Mouse (Mus musculus): ENCODE results near the gene Sfta2. TPM values are rescaled to one million over a fixed set of nuclear protein-coding genes. Genes with fewer than 3 reads are reported as not detected.
A peak's percentile ranks its signal among the peaks of the same experiment; 100 is the strongest.

The Sfta2 gene
- polyA plus RNA-seq, 1 experiment from 2014 or later = not detected

DNA sequence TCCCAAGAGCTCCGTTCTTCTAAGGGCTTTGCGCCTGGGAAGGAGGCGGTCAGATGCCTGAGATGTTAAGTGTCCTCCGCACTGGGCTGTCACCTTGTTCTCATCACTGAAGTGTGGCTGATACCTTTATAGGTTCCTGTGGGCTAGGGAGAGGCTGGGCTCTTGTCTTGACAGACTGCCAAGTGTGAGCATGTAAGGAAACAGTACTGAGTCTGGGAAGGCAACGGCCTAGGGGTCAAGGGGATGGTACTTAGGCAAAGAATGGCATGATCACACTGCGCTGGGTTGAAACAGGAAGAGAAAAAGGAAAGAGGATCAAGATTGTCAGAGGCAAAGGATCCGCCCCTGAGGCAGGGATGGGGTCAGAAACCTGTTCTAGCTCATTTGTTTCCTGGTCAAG lies 25.2 kb downstream of the Sfta2 start, which contains the start of gene Gm9573:
Gm9573 (minus strand) TSS at position 101 of the 400 bp plus-strand sequence.
- ATAC-seq = no peak
- Histone ChIP-seq H3K9ac (replicated peaks; ENCODE audit: low read depth, low read length) (no peak within 1 kb of the TSS), H3K27me3 (replicated peaks; ENCODE audit: control insufficient read depth, insufficient read depth, low read length) (no peaks in the 10 kb centered on the region), H3K36me3 (ENCODE audit: control insufficient read depth, insufficient read depth) (no peaks in the 10 kb centered on the region), H3K4me3 (replicated peaks; ENCODE audit: low read length) (no peak within 1 kb of the TSS), H3K27ac (ENCODE audit: low read length) (no peak within 1 kb of the TSS), H3K4me2 (ENCODE audit: low read length) (no peak within 1 kb of the TSS), H3K4me1 (replicated peaks; ENCODE audit: control insufficient read depth, insufficient read depth, low read length) (no peaks in the 10 kb centered on the region), H3K9me3 (ENCODE audit: control insufficient read depth, low read length) (no peaks in the 10 kb centered on the region)
- WGBS = 92% methylated on average over 7 of the region's 7 CpGs

DNA sequence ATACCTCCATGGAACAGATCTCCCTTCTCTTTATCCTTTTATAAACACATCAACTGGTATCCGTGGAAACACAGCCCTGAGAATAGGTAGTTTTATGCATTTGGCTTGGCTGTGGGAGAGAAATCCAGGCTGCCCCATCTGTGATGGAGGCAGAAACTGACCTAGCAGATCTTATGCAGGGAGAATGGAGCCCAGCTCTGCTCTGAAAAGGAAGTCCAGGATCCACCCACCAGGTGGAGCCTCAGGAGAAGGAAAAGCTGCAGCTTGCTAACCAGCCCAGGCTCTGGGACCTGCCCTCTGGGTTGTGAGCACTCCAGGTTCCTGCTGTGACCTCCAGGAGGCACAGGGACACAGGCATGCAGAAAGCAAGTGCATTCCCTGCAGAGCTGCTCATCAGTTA lies 32.6 kb downstream of the Sfta2 start:
- H3K9ac ChIP-seq (replicated peaks; ENCODE audit: low read depth, low read length) = 0 out of 2 replicates have a peak overlapping the region, but pooled peaks have one; percentile 2
- no peaks in the 10 kb centered on the region for H3K4me1 ChIP-seq (replicated peaks; ENCODE audit: control insufficient read depth, insufficient read depth, low read length)
- no peaks in the 10 kb centered on the region for H3K36me3 ChIP-seq (ENCODE audit: control insufficient read depth, insufficient read depth)
- H3K4me3 ChIP-seq (replicated peaks; ENCODE audit: low read length) = no peak overlapping the region
- ATAC-seq = no peak
- no peak overlapping the region for H3K4me2 ChIP-seq (ENCODE audit: low read length)
- no peak overlapping the region for H3K27ac ChIP-seq (ENCODE audit: low read length)
- H3K9me3 ChIP-seq (ENCODE audit: control insufficient read depth, low read length) = no peaks in the 10 kb centered on the region
- WGBS = 23% methylated on average over 1 of the region's 1 CpGs
- 0 out of 2 replicates have a peak, but pooled peaks cover 4% of the 10 kb centered on the region for H3K27me3 ChIP-seq (replicated peaks; ENCODE audit: control insufficient read depth, insufficient read depth, low read length)

DNA sequence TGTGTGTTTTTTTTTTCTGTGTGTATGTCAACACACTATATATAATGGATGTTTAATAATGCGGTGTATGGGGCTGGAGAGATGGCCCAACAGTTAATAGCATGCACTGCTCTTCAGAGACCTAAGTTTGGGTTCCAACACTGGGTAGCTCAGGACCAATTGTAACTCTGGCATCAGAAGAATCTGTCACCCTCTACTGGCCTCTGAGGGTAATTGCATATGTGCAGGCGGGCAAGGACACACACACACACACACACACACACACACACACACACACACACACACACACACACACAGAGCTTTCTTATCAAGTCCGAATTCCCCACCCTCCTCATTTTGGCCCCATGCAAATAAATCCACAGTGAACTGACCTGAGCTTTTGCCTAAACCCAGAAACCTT lies 33.9 kb downstream of the Sfta2 start:
- ATAC-seq = peak; percentile 24; the same call in 1 of the 2 replicates
- H3K9me3 ChIP-seq (ENCODE audit: control insufficient read depth, low read length) = no peaks in the 10 kb centered on the region
- no peak overlapping the region for H3K4me2 ChIP-seq (ENCODE audit: low read length)
- H3K36me3 ChIP-seq (ENCODE audit: control insufficient read depth, insufficient read depth) = no peaks in the 10 kb centered on the region
- H3K4me1 ChIP-seq (replicated peaks; ENCODE audit: control insufficient read depth, insufficient read depth, low read length) = no peaks in the 10 kb centered on the region
- WGBS = 73% methylated on average over 3 of the region's 3 CpGs
- H3K27ac ChIP-seq (ENCODE audit: low read length) = no peak overlapping the region
- H3K27me3 ChIP-seq (replicated peaks; ENCODE audit: control insufficient read depth, insufficient read depth, low read length) = 0 out of 2 replicates have a peak, but pooled peaks cover 4% of the 10 kb centered on the region
- H3K9ac ChIP-seq (replicated peaks; ENCODE audit: low read depth, low read length) = no peak overlapping the region
- H3K4me3 ChIP-seq (replicated peaks; ENCODE audit: low read length) = no peak overlapping the region

DNA sequence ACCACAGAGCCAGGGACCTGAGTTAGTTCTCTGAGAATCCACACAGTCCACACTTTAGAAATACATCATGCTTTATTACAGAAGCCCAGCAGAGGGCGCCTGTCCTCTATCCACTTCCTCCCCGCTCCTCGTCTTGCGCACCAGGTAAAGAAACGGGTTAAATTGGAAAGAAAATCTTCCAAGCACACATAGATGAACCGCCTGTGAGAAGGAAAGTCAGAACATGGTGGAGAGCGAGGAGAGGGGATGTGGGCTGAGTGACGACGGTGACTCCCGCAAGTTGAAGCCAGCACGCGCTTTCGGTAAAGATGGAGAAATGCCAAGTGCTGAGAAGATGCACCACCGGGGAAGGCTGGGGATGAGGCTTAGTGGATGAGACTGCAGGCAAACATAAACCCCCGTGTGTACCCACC lies 34.4 kb downstream of the Sfta2 start:
- 0% methylated on average over 15 of the region's 15 CpGs for WGBS
- peak; percentile 84 for ATAC-seq
- H3K36me3 ChIP-seq (ENCODE audit: control insufficient read depth, insufficient read depth) = no peaks in the 10 kb centered on the region
- H3K9ac ChIP-seq (replicated peaks; ENCODE audit: low read depth, low read length) = peak overlapping the region; percentile 39
- H3K4me1 ChIP-seq (replicated peaks; ENCODE audit: control insufficient read depth, insufficient read depth, low read length) = no peaks in the 10 kb centered on the region
- peak overlapping the region; percentile 84 for H3K4me2 ChIP-seq (ENCODE audit: low read length)
- H3K4me3 ChIP-seq (replicated peaks; ENCODE audit: low read length) = peak overlapping the region; percentile 52
- 0 out of 2 replicates have a peak, but pooled peaks cover 4% of the 10 kb centered on the region for H3K27me3 ChIP-seq (replicated peaks; ENCODE audit: control insufficient read depth, insufficient read depth, low read length)
- H3K9me3 ChIP-seq (ENCODE audit: control insufficient read depth, low read length) = no peaks in the 10 kb centered on the region
- no peak overlapping the region; the same call in 1 of the 2 replicates for H3K27ac ChIP-seq (ENCODE audit: low read length)

DNA sequence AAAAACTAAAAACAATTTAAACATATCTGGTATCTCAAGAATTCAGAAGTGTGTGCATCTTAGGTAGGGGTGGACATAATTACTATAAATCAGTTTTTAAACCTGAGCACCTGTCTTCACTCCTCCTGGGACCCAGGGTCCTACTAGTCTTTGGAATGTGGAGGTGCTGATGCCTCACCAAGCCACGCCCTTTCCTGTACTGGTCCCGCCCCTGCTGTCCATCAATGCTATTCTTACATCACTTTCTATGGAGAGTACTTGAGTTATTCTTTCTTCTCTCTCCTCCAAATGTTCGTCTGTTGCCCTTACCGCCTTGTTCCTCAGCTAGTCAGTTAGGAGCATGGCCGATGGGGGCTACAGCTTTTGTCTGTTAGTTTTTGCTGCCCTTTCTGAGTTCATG lies 35.0 kb downstream of the Sfta2 start:
- H3K27ac ChIP-seq (ENCODE audit: low read length) = no peak overlapping the region
- H3K27me3 ChIP-seq (replicated peaks; ENCODE audit: control insufficient read depth, insufficient read depth, low read length) = 0 out of 2 replicates have a peak, but pooled peaks cover 4% of the 10 kb centered on the region
- H3K9ac ChIP-seq (replicated peaks; ENCODE audit: low read depth, low read length) = no peak overlapping the region
- H3K36me3 ChIP-seq (ENCODE audit: control insufficient read depth, insufficient read depth) = no peaks in the 10 kb centered on the region
- H3K4me1 ChIP-seq (replicated peaks; ENCODE audit: control insufficient read depth, insufficient read depth, low read length) = no peaks in the 10 kb centered on the region
- H3K4me2 ChIP-seq (ENCODE audit: low read length) = no peak overlapping the region
- 29% methylated on average over 5 of the region's 5 CpGs for WGBS
- no peak overlapping the region for H3K4me3 ChIP-seq (replicated peaks; ENCODE audit: low read length)
- H3K9me3 ChIP-seq (ENCODE audit: control insufficient read depth, low read length) = no peaks in the 10 kb centered on the region
- 0 out of 2 replicates have a peak, but pooled peaks have one; percentile 25 for ATAC-seq

DNA sequence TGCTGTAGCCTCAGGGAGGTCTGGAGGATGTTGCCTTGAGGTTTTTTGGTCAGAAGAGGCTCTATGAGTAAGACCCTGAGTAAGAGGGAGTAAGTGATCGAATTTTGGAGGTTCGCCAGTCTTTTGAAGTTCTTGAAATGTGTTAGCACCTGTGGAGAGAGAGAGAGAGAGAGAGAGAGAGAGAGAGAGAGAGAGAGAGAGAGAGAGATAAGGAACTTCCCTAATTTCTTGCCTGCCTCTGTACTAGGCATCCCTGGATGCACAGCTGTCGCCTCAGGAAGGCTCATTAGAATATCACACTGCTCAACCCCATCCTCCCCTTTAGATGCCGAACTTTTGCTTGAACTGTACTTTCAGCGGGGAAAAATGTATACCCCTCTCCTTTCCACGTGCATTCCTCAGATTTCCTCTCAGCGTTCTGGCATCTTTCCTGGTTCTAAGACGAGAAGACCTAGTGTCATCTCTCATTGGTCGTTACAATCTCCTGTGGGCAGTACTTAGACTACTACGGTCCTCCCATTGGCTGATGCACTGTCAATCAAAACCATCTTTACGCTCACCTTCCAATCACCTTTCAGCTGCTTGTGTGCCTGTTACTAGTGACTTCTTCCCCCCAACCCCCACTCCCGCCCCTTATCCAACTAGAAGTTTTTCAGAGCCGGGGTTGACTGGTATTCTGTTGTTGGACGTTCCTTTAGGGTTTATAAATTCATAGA lies 37.3 kb downstream of the Sfta2 start:
- Histone ChIP-seq H3K36me3 (ENCODE audit: control insufficient read depth, insufficient read depth) (no peaks in the 10 kb centered on the region), H3K9ac (replicated peaks; ENCODE audit: low read depth, low read length) (no peak overlapping the region), H3K4me1 (replicated peaks; ENCODE audit: control insufficient read depth, insufficient read depth, low read length) (no peaks in the 10 kb centered on the region), H3K27me3 (replicated peaks; ENCODE audit: control insufficient read depth, insufficient read depth, low read length) (0 out of 2 replicates have a peak, but pooled peaks cover 4% of the 10 kb centered on the region), H3K9me3 (ENCODE audit: control insufficient read depth, low read length) (no peaks in the 10 kb centered on the region), H3K27ac (ENCODE audit: low read length) (no peak overlapping the region), H3K4me3 (replicated peaks; ENCODE audit: low read length) (no peak overlapping the region), H3K4me2 (ENCODE audit: low read length) (0 out of 2 replicates have a peak overlapping the region, but pooled peaks have one; percentile 21)
- 32% methylated on average over 14 of the region's 14 CpGs for WGBS
- ATAC-seq = peak; percentile 71

DNA sequence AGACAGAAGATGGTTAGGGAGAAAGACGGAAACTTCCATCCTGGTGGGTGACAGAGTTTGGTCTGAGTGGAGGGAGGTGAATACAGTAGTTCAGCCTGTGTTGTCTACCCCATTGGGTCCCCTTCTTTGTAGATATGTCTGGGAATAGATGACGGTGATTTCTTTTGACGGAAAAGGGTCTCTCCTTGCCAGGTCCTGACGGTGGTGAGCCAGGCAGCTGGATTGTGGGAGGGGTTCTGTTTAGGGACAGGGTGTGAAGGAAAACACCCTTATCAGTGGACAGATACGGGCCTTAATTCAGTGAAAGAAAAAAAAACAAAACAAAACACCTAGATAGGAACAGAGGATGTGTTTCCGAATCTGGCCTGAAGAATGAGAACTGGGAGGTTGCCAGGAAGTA lies 38.0 kb downstream of the Sfta2 start:
- 77% methylated on average over 6 of the region's 6 CpGs for WGBS
- ATAC-seq = no peak
- Histone ChIP-seq H3K9me3 (ENCODE audit: control insufficient read depth, low read length) (no peaks in the 10 kb centered on the region), H3K4me1 (replicated peaks; ENCODE audit: control insufficient read depth, insufficient read depth, low read length) (no peaks in the 10 kb centered on the region), H3K27me3 (replicated peaks; ENCODE audit: control insufficient read depth, insufficient read depth, low read length) (0 out of 2 replicates have a peak, but pooled peaks cover 4% of the 10 kb centered on the region), H3K4me3 (replicated peaks; ENCODE audit: low read length) (no peak overlapping the region), H3K36me3 (ENCODE audit: control insufficient read depth, insufficient read depth) (no peaks in the 10 kb centered on the region), H3K9ac (replicated peaks; ENCODE audit: low read depth, low read length) (no peak overlapping the region), H3K4me2 (ENCODE audit: low read length) (no peak overlapping the region), H3K27ac (ENCODE audit: low read length) (no peak overlapping the region)

DNA sequence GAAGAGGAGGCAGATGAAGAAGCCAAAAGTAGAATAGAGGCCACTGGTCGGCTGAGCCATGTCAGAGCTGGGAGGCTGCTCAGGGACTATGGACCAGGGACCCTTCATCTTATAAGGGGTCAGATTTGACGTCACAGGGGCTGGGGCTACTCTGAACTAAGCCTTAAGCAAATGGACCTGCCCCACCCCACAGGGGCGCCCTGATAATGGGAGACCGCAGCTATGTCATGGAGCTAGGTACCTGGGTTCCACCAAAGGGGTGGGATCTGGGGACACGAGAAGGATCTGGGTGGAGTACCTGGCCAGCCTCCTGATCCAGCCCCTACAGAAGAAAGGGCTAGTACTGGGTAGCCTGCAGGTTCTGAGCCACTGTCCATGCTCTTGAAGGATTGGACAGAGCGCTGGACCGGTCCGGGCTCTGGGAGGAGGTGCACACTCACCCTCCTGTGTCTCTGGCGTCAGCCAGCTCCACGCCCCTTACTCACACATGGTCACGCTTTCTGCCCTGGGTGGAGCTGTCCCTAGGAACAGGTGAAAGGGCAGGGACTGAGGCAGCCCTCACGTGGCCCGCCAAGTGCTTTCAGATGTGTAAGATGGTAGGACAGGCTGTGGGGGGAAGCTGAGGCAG lies 42.4 kb downstream of the Sfta2 start, which contains the start of gene Mucl3:
Mucl3 (minus strand) TSS at position 87 of the 628 bp plus-strand sequence.
- H3K9ac ChIP-seq (replicated peaks; ENCODE audit: low read depth, low read length) = no peak within 1 kb of the TSS
- H3K36me3 ChIP-seq (ENCODE audit: control insufficient read depth, insufficient read depth) = no peaks in the 10 kb centered on the region
- no peak within 1 kb of the TSS for H3K27ac ChIP-seq (ENCODE audit: low read length)
- no peak within 1 kb of the TSS for H3K4me2 ChIP-seq (ENCODE audit: low read length)
- H3K4me1 ChIP-seq (replicated peaks; ENCODE audit: control insufficient read depth, insufficient read depth, low read length) = no peaks in the 10 kb centered on the region
- H3K27me3 ChIP-seq (replicated peaks; ENCODE audit: control insufficient read depth, insufficient read depth, low read length) = no peaks in the 10 kb centered on the region
- no peak for ATAC-seq
- no peaks in the 10 kb centered on the region for H3K9me3 ChIP-seq (ENCODE audit: control insufficient read depth, low read length)
- WGBS = 82% methylated on average over 13 of the region's 13 CpGs
- no peak within 1 kb of the TSS for H3K4me3 ChIP-seq (replicated peaks; ENCODE audit: low read length)

DNA sequence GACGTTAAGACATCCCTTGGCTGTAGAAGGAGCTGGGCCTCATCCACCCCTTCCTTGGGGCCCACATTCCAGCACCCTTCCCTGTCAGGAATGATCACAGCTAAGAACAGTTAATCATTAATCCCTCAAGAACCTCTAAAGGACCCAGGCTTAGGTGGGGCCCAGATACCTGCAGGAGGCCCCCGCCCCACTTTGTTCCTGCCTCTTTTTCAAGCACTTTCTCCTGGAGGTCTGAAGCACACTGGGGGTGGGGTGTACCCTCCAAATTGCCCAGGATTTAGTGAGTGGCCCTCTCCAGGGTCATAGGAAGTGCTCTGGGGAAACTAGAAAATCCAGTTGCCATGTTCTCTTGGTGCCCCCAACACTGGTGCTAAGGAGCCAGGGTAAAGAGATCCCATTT lies 48.1 kb downstream of the Sfta2 start:
- H3K4me3 ChIP-seq (replicated peaks; ENCODE audit: low read length) = no peak overlapping the region
- H3K9ac ChIP-seq (replicated peaks; ENCODE audit: low read depth, low read length) = no peak overlapping the region
- no peaks in the 10 kb centered on the region for H3K9me3 ChIP-seq (ENCODE audit: control insufficient read depth, low read length)
- H3K36me3 ChIP-seq (ENCODE audit: control insufficient read depth, insufficient read depth) = no peaks in the 10 kb centered on the region
- no peak overlapping the region for H3K27ac ChIP-seq (ENCODE audit: low read length)
- no peaks in the 10 kb centered on the region for H3K27me3 ChIP-seq (replicated peaks; ENCODE audit: control insufficient read depth, insufficient read depth, low read length)
- H3K4me2 ChIP-seq (ENCODE audit: low read length) = no peak overlapping the region
- H3K4me1 ChIP-seq (replicated peaks; ENCODE audit: control insufficient read depth, insufficient read depth, low read length) = no peaks in the 10 kb centered on the region
- WGBS = 64% methylated on average over 2 of the region's 2 CpGs
- no peak for ATAC-seq

All from forebrain, embryonic 16.5 days (tissue).